Mouse (Mus musculus): ENCODE measurements around the gene Ncdn. TPM values are rescaled to one million over a fixed set of nuclear protein-coding genes. Genes with fewer than 3 reads are reported as not detected.

Gene Ncdn
- total RNA-seq, 1 experiment from 2014 or later, result 10.0 TPM

DNA sequence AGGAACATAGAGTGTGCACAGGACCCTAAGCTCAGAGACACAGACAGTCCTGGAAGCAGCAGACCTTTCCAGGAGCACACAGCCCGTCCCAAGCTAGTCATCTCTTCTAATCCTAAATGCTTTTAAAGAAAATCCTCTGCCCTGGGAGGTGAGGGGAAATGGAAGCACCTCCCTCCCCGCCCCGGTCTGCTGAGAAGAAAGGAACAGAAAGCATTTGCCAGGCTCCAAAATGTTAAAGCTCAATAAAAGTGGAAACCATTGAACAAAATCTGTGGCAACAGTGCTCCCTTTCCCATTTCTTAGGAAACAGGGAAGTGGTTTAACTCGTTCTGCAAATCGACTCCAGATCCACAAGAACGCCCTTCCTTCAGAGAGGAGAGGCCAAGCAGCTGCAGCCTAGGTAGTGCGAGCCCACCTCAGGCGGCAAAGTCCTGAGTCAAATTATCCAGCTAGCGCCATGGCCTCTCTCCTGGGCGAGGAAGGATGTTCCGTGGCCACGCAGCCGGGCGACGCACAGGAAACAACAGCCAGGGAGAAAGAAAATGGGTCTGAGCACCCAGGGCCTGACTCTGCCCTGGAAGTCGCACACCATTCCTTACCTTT is 19.1 kb downstream of the Ncdn start:
- no peak for ATAC-seq (replicated peaks; ENCODE audit: low read depth, poor library complexity, severe bottlenecking)

DNA sequence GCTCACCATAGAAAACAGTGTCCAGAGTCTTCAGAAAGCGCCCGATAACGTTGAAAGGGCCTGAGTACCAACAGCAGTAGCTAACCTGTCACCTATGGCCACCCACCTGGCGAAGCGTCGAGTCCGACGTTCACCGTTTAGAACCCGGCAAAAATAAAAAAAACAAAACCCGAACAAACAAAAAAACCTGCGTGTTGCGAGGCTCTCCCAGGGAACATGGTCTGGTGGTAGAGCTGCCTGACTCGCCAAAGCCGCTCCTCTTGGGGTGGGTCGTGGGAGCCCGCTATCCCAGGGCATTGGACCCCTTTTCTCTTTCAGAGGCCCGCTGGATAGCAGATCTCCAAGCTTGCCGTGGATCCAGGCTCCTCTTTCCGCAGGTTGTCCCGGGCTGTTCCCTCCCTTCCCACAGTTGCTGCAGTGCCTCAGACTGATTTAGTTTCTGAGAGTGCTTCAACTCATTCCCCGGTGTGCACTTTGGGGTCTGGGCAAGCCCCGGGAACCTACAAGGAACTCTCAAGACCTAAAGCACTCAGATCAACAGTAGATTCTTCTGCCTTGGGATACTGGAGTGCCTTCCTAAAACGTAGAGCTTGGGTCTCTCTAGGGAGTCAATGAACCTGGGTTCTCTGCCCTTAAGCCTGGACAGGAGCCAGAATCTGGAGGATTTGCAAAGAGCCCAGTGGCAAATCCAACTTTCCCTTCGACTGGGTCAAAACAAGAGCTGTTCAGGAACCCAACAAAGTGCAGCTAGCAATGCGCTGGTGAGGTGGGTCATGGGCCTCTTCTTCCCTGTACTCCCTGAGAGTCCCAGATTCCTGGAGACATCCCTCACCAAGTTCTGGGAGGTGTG is 20.5 kb downstream of the Ncdn start:
- no peak for ATAC-seq (replicated peaks; ENCODE audit: low read depth, poor library complexity, severe bottlenecking)

DNA sequence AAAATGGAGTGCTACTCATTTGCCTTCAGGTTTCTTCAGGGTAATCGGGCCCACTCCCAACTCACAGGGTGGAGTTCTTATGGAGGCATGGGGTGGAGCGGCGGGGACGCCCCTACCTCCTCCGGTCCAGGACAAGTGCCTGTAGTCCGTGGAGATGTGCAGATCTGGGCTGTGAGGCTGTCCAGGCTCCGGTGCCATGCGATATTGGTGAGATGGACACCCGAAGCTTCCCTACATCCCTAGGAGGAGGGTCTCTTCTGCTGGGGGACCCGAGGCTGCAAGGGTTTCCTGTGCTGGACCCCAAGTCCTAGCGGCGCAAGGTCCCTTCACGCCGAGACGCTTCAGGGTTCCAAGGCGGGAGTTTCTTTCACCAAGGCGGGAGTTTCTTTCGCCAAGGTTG is 21.1 kb downstream of the Ncdn start:
- ATAC-seq (replicated peaks; ENCODE audit: low read depth, poor library complexity, severe bottlenecking), result no peak

DNA sequence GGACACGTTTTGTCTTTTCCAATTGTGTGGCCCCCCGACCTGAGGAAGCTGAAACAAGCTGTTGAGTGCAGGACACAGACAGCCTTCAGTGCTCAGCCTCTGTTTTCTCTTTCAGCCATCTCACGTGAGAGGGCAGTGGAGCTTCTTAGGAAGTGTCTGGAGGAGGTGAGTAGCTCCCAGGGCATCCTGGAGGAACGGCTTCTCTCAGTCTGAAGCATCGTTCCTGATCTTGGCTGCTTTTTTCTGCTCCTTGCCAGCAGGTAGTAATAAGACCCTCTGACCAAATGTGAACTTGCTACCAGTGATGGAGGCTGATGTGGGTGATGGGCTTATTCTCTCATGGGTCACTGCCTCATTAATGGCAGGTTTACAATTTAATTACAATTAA is 45.8 kb downstream of the Ncdn start:
- ATAC-seq (replicated peaks; ENCODE audit: low read depth, poor library complexity, severe bottlenecking), result no peak

DNA sequence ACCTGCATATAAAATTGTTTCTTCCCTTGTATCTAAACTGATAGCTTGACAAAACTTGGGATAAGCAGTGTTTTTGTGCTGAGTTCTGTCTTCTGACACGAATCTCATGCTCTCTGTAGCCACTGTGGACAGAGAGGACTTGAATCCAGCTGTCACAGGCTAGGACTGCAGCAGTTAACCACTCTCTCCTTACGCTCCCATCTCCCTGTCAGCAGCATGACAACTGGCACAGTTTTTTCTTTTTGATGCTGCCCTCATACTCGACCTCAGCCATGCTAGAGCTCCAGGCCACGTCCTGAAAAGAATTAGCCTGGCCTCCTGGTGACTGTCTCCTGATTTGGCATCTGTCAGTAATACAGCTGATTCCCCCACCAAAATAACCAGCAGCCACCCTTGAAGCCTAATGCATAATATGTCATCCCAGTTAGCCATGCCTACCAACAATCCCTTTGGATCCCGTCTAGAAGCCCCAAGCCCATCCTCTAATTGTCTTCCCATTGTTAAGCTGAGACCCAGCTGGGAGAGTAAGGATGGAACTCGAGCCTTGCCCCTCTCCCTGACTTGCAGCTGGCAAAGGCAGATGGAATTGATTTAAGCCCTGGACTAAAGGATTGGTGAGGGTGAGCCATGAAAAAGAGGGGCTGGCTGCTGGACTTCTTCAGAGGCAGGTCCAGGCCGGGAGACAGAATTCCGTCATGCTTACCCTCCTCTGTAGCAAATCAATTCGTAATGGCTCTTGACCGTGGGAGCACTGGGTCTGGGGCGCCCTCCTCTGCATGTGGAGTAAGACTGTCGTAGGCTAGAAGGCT is 46.4 kb downstream of the Ncdn start:
- no peak for ATAC-seq (replicated peaks; ENCODE audit: low read depth, poor library complexity, severe bottlenecking)

DNA sequence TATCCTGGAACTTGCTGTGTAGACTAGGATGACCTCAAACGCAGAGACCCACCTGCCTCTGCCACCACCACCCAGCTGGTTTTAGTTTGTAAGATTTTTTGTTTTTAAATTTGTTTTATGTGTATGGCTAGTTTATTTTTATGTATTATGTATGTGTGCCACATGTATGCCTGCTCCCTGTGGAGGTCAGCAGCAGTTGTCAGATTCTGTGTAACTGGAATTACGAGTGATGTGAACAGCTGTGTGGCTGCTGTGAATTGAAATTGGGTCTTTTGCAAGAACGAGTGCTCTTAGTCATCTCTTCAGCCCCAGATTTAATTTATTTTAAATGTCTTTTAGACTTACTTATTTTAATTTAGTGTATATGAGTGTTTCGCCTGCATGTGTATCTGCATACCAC is 56.3 kb downstream of the Ncdn start:
- no peak for ATAC-seq (replicated peaks; ENCODE audit: low read depth, poor library complexity, severe bottlenecking)

Other genes with a start within 250 kb of the Ncdn start
- 3.4 and 4.7 TPM in 2 replicates for gene Ago4, start 220.0 kb downstream of the Ncdn start, total RNA-seq (2017)
- 85.0 and 136 TPM in 2 replicates for gene Clspn, start 196.5 kb downstream of the Ncdn start, total RNA-seq (2017)
- 2.8 and 4.0 TPM in 2 replicates for gene 5730409E04Rik, start 143.6 kb downstream of the Ncdn start, total RNA-seq (2017)
- gene Psmb2, start 75.8 kb downstream of the Ncdn start, total RNA-seq (2017), result 123 and 134 TPM in 2 replicates
- gene Tfap2e, start 17.2 kb downstream of the Ncdn start, total RNA-seq (2017), result not detected in 2 replicates
- 13.3 and 28.6 TPM in 2 replicates for gene AU040320, start 106 bp upstream of the Ncdn start, total RNA-seq (2017)
- gene Zmym4, start 214.7 kb upstream of the Ncdn start, total RNA-seq (2017), result 40.8 and 57.0 TPM in 2 replicates